Mouse (Mus musculus): ENCODE data around the gene Gmpr. TPM values are rescaled to one million over a fixed set of nuclear protein-coding genes. Genes with fewer than 3 reads are reported as not detected.

Gene Gmpr
- polyA plus RNA-seq, 1 experiment from 2014 or later = 24.9 TPM

DNA sequence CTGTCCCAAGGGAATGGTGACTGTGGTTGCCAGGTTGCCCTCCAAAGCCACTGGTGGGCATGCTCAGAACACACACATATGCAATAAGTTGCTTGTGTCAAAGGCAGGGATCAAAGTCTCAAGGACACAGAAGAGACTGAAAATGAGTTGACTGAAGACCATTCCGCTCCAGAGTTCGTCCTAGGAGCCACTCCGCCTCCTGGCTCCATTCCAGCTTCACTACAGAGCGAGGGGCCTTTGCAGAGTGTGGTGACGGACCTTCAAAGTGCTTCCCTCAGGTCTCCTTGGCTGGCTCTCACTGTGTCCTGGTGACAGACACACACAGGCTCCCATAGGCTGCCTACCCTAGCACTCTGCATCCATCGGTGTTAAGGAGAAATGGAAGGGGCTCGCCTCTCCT is 46.4 kb downstream of the Gmpr start:
- no peak for ATAC-seq (ENCODE audit: low FRiP score, low read depth)
- Histone ChIP-seq H3K4me1 (peaks cover 6% of the 10 kb centered on the region), H3K27ac (no peak overlapping the region), H3K9me3 (no peaks in the 10 kb centered on the region), H3K4me3 (no peak overlapping the region), H3K27me3 (no peaks in the 10 kb centered on the region), H3K36me3 (no peaks in the 10 kb centered on the region), H3K4me2 (replicated peaks) (no peak overlapping the region), H3K9ac (no peak overlapping the region)
- 58% methylated on average over 7 of the region's 7 CpGs for WGBS

GRCm38 (mm10) chr13:45558367-45558766 is 51.1 kb downstream of the Gmpr start:
- Histone ChIP-seq H3K27ac (no peak overlapping the region), H3K9ac (no peak overlapping the region), H3K27me3 (no peaks in the 10 kb centered on the region), H3K36me3 (no peaks in the 10 kb centered on the region), H3K4me2 (replicated peaks) (no peak overlapping the region), H3K9me3 (no peaks in the 10 kb centered on the region), H3K4me1 (peaks cover 5% of the 10 kb centered on the region), H3K4me3 (no peak overlapping the region)
- no peak for ATAC-seq (ENCODE audit: low FRiP score, low read depth)
- 59% methylated on average over 4 of the region's 4 CpGs for WGBS

DNA sequence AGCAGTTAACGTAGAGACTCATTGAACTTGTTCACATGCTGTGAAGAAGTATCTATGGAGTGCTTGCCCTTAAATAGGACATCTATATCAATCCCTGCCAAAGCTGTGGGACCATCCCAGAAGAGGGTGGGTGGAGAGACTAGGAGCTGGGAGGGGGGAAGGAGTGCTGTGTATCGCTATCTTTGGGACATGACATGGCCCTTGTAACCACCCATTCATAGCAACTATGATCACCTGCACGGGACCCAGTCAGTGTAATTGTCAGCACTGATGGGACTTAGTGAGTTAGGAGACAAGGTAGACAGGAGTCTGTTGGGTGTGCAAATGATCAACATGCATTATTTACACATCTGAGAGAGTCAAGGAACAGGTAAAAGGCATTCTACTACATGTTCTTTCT is 52.0 kb downstream of the Gmpr start:
- Histone ChIP-seq H3K4me2 (replicated peaks) (no peak overlapping the region), H3K9me3 (no peaks in the 10 kb centered on the region), H3K9ac (no peak overlapping the region), H3K27me3 (no peaks in the 10 kb centered on the region), H3K4me3 (no peak overlapping the region), H3K36me3 (no peaks in the 10 kb centered on the region), H3K4me1 (no peaks in the 10 kb centered on the region), H3K27ac (no peak overlapping the region)
- ATAC-seq (ENCODE audit: low FRiP score, low read depth) = no peak
- WGBS = 88% methylated on average over 3 of the region's 3 CpGs

DNA sequence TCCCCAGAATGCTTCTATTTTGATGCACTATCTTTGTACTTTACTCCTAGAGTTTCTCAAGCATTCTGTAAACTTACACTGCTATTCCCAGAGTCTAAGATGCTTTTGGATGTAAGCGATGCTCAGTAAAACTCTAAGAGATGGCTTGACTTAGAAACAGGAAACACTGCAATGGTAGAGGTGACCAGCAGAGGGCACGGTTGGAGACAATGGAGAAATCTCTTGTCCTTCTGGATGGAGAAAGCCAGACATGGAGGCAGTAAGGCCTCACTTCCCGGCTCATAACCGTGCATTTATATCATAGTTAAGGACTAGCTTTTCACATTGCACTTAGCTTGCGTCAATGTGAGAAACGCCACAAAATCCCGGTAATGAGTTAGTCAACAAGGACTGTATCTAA is 53.3 kb downstream of the Gmpr start:
- no peak overlapping the region for H3K9ac ChIP-seq
- no peaks in the 10 kb centered on the region for H3K4me1 ChIP-seq
- no peaks in the 10 kb centered on the region for H3K27me3 ChIP-seq
- 75% methylated on average over 7 of the region's 7 CpGs for WGBS
- no peak overlapping the region for H3K4me2 ChIP-seq (replicated peaks)
- ATAC-seq (ENCODE audit: low FRiP score, low read depth) = no peak
- H3K27ac ChIP-seq = no peak overlapping the region
- no peak overlapping the region for H3K4me3 ChIP-seq
- no peaks in the 10 kb centered on the region for H3K36me3 ChIP-seq
- no peaks in the 10 kb centered on the region for H3K9me3 ChIP-seq

GRCm38 (mm10) chr13:45562011-45562410 is 54.8 kb downstream of the Gmpr start:
- Histone ChIP-seq H3K9me3 (no peaks in the 10 kb centered on the region), H3K9ac (no peak overlapping the region), H3K4me3 (no peak overlapping the region), H3K27me3 (no peaks in the 10 kb centered on the region), H3K36me3 (peaks cover 7% of the 10 kb centered on the region), H3K27ac (no peak overlapping the region), H3K4me1 (no peaks in the 10 kb centered on the region), H3K4me2 (replicated peaks) (no peak overlapping the region)
- 90% methylated on average over 9 of the region's 9 CpGs for WGBS
- no peak for ATAC-seq (ENCODE audit: low FRiP score, low read depth)

GRCm38 (mm10) chr13:45564946-45565345 is 57.7 kb downstream of the Gmpr start:
- ATAC-seq (ENCODE audit: low FRiP score, low read depth) = no peak
- Histone ChIP-seq H3K27me3 (no peaks in the 10 kb centered on the region), H3K9ac (no peak overlapping the region), H3K9me3 (no peaks in the 10 kb centered on the region), H3K4me3 (no peak overlapping the region), H3K4me2 (replicated peaks) (no peak overlapping the region), H3K4me1 (peaks cover 3% of the 10 kb centered on the region; the same call in 1 of the 2 replicates), H3K36me3 (peaks cover 18% of the 10 kb centered on the region), H3K27ac (no peak overlapping the region)
- WGBS = 48% methylated on average over 4 of the region's 4 CpGs

DNA sequence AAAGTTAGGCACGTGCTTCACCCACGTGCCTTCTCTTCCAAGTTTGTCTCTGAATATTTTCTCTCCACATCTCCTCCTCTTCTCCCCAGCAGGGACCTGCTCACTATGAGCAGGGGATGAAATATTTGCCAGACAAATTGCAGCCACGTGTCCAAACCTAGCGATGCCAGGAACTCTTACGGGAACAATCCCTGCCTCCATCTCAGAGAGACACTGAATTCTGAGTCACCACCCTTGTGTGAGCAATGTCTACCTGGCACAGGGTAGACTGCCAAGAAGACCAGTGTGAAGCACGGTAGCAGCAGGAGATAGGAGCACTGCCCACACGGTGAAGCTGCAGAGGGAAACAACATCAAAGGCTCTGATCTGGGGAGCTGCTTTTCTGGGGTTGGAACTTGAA is 62.7 kb downstream of the Gmpr start:
- Histone ChIP-seq H3K4me2 (replicated peaks) (no peak overlapping the region), H3K4me1 (peaks cover 9% of the 10 kb centered on the region), H3K27ac (no peak overlapping the region), H3K27me3 (no peaks in the 10 kb centered on the region), H3K9me3 (no peaks in the 10 kb centered on the region), H3K4me3 (no peak overlapping the region), H3K9ac (no peak overlapping the region), H3K36me3 (peaks cover 18% of the 10 kb centered on the region)
- 63% methylated on average over 7 of the region's 7 CpGs for WGBS
- ATAC-seq (ENCODE audit: low FRiP score, low read depth) = no peak

DNA sequence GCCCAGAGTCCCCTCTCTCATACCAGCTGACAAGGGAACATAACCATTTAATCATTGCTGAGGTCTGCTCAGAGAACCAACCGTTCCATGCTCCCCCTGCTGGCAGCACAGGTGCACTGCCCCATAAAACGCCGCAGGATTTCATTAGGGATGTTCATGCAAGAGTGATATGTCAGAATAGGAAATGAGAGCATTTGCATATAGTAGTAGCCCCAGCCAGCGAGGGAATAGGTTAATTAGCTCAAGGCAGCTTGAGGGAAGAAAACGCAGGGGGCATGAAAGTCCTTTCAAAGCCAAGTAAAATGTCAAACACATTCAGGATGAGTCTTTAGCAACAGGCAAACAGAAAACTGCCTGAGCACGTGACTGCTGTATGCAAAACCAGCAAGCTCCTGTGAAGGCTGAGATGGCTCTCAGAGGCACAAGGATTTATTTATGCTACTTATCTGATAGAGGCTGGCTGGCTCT is 64.6 kb downstream of the Gmpr start:
- 6% methylated on average over 6 of the region's 6 CpGs for WGBS
- no peak overlapping the region for H3K4me3 ChIP-seq
- H3K36me3 ChIP-seq = peaks cover 12% of the 10 kb centered on the region
- no peak overlapping the region for H3K4me2 ChIP-seq (replicated peaks)
- peaks cover 18% of the 10 kb centered on the region for H3K4me1 ChIP-seq
- H3K27me3 ChIP-seq = no peaks in the 10 kb centered on the region
- H3K9ac ChIP-seq = no peak overlapping the region
- H3K27ac ChIP-seq = no peak overlapping the region
- no peak for ATAC-seq (ENCODE audit: low FRiP score, low read depth)
- no peaks in the 10 kb centered on the region for H3K9me3 ChIP-seq

GRCm38 (mm10) chr13:45572768-45573167 is 65.5 kb downstream of the Gmpr start:
- H3K27me3 ChIP-seq = no peaks in the 10 kb centered on the region
- H3K9ac ChIP-seq = no peak overlapping the region
- peaks cover 24% of the 10 kb centered on the region for H3K4me1 ChIP-seq
- no peak for ATAC-seq (ENCODE audit: low FRiP score, low read depth)
- no peaks in the 10 kb centered on the region for H3K9me3 ChIP-seq
- H3K4me2 ChIP-seq (replicated peaks) = no peak overlapping the region
- 30% methylated on average over 4 of the region's 4 CpGs for WGBS
- H3K36me3 ChIP-seq = peaks cover 3% of the 10 kb centered on the region; the same call in 1 of the 2 replicates
- no peak overlapping the region for H3K27ac ChIP-seq
- no peak overlapping the region for H3K4me3 ChIP-seq

DNA sequence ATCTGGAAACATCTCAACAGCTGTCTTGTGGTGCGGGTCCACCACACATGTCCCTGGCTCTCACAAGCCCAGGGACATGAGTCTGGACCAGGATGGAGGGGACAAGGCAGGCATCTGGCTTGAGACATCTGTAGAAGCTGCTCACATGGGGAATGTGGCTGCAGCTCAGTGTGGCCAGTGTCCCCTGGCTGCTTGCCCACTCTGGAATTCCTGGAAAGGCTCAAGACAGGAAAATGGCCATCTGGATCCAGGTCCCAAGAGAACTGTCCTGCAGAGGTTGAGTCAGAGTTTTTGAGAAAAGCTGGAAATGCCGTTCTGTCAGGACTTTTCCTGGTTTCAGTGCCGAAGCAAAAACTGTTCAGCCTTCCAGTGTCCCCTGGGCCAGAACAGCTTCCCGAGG is 68.9 kb downstream of the Gmpr start:
- H3K4me2 ChIP-seq (replicated peaks) = no peak overlapping the region
- H3K36me3 ChIP-seq = no peaks in the 10 kb centered on the region
- H3K9me3 ChIP-seq = no peaks in the 10 kb centered on the region
- no peak overlapping the region for H3K9ac ChIP-seq
- no peak for ATAC-seq (ENCODE audit: low FRiP score, low read depth)
- H3K4me1 ChIP-seq = peaks cover 19% of the 10 kb centered on the region
- no peak overlapping the region for H3K4me3 ChIP-seq
- no peaks in the 10 kb centered on the region for H3K27me3 ChIP-seq
- peak overlapping the region; percentile 1; the same call in 1 of the 2 replicates for H3K27ac ChIP-seq
- WGBS = 54% methylated on average over 4 of the region's 4 CpGs

GRCm38 (mm10) chr13:45577366-45577765 is 70.1 kb downstream of the Gmpr start:
- Histone ChIP-seq H3K27ac (no peak overlapping the region), H3K4me2 (replicated peaks) (no peak overlapping the region), H3K36me3 (no peaks in the 10 kb centered on the region), H3K9me3 (no peaks in the 10 kb centered on the region), H3K9ac (no peak overlapping the region), H3K27me3 (no peaks in the 10 kb centered on the region), H3K4me1 (peaks cover 18% of the 10 kb centered on the region), H3K4me3 (no peak overlapping the region)
- no peak for ATAC-seq (ENCODE audit: low FRiP score, low read depth)
- WGBS = 65% methylated on average over 5 of the region's 5 CpGs

GRCm38 (mm10) chr13:45577784-45578183 is 70.5 kb downstream of the Gmpr start:
- no peak overlapping the region for H3K27ac ChIP-seq
- no peak for ATAC-seq (ENCODE audit: low FRiP score, low read depth)
- H3K4me2 ChIP-seq (replicated peaks) = no peak overlapping the region
- peaks cover 22% of the 10 kb centered on the region for H3K4me1 ChIP-seq
- H3K9ac ChIP-seq = no peak overlapping the region
- 45% methylated on average over 2 of the region's 2 CpGs for WGBS
- no peaks in the 10 kb centered on the region for H3K36me3 ChIP-seq
- H3K9me3 ChIP-seq = no peaks in the 10 kb centered on the region
- H3K27me3 ChIP-seq = no peaks in the 10 kb centered on the region
- H3K4me3 ChIP-seq = no peak overlapping the region

DNA sequence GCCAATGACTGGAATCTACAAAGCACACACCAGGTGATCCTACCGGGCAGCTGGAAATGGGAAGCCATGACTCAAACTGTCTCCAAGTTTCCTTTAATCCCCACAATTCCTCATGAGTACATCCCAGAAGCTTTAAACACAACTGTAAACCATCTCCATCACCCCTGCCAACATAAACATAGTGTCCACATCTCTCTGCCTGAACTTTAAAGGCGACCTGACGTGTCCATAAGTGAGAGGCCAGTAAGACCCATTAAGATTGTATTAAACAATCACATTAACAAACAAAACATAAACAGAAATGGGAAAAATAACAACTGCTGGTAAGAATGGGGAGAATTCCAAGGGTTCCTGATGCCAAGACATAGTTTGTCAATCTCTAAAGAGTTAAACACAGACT is 72.5 kb downstream of the Gmpr start:
- no peaks in the 10 kb centered on the region for H3K36me3 ChIP-seq
- H3K27ac ChIP-seq = no peak overlapping the region
- H3K4me3 ChIP-seq = no peak overlapping the region
- peaks cover 26% of the 10 kb centered on the region for H3K4me1 ChIP-seq
- H3K9me3 ChIP-seq = no peaks in the 10 kb centered on the region
- WGBS = 85% methylated on average over 3 of the region's 3 CpGs
- no peak overlapping the region for H3K4me2 ChIP-seq (replicated peaks)
- no peak for ATAC-seq (ENCODE audit: low FRiP score, low read depth)
- no peaks in the 10 kb centered on the region for H3K27me3 ChIP-seq
- H3K9ac ChIP-seq = no peak overlapping the region

All from limb, embryonic 13.5 days (tissue).